Mouse (Mus musculus): ENCODE measurements at regions not wholly inside any gene's neighbourhood (a gene's known extent, or its start where the extent isn't known, plus 50 kb on each side); places are given as distances from the start of the nearest gene placed in this dataset.

GRCm38 (mm10) chr4:9031634-9032033 lies 792.8 kb upstream of the Car8 start:
- no peak for DNase-seq

- DNase-seq: no peak
Measured at GRCm38 (mm10) chr4:9028946-9029345, 790.1 kb upstream of the Car8 start.

- peak; percentile 58 to 68 for DNase-seq
Measured at GRCm38 (mm10) chr4:9028475-9028874, 789.6 kb upstream of the Car8 start.

DNA sequence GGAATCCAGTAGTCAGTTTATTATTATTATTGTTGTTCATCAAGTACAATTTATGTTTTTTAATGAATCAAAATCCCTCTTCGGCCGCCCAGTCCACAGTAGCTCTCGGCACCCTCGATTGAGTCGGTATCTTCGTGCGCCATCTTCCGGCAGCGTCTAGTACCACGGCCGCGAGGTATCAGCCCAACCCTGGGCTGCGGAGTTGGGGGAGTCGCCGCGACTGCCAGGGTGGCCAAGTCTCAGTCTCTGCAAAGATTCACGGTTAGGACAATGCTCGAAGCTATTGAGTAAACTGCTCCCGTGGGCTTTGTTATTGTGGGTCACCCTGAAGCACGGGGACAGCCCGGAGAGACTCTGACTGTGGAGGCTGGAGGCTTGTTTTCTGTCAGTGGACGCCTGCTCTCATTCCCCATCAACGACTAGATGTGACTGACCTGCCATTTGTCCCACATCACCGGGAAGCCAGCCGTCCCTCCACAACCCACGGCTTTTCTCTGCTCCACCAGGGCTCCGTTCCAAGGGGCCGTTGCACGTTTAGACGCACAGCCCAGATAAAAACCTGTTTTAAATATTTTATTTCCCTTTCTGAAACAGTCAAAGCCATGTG lies 789.1 kb upstream of the Car8 start:
- peak; percentile 97 to 98 for DNase-seq

DNA sequence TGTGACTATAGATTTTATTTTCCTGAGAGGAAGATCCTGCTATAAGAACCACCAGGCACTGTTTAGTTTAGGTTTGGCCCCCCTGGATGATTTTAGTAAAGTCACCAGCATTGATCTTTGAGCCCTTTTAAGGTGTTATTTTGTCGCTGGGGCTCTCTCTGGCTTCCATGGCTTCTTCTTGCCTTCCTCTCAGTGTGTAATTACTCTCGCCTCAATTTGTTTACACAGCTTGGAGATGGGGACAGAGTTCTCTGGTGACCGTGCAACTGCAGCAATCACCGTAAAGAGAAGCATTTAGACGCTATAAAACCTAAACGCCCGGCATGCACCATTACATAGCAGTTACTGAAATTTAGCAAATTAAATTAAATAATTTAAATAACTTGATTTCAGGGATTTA lies 788.5 kb upstream of the Car8 start:
- DNase-seq: peak; percentile 40 to 52

DNA sequence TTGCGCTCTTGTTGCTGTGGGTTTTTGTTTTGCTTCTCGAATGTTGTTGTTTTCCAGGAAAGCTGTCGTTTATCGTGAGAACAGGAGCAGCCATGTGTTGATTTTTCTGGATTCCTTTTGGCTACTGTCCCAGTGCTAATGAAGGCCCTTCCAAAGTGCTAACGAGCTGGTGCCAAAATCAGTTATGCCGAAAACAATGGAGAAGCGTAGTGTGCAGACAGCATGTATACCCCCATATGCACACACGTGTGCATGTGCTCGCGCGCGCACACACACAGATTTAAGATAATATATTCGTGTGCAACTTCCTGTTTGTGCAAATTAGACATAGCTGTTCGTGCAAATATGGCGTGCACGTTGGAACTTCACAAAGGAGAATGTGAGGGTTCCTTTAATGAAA lies 788.0 kb upstream of the Car8 start:
- peak; percentile 61 to 63 for DNase-seq

DNA sequence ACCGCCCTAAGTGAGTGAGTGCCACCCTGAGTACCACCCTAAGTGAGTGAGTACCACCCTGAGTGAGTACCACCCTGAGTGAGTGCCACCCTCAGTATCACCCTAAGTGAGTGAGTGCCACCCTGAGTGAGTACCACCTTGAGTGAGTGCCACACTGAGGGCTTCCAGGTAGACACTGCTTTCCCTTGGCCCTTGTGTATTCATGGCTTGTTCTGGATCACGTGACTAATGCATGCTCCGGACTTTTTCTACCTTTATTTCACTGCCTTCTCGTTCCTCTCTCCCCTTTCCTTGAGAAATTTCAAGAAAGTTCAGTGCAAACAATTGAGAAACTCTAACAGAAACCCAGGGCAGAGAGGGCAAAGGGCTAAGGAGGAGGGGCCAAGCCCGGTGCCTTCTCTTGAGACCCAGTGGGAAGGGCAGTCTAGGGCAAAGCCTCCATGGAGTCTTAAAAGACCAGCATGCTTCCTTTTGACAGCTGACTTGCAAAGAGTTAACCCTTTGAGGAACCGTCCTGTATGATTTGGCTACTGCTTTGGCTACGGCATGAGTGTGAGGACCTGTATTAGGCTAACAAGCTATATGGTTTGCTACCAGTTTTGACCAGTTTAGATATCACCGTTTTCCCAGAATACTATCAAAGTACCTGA lies 787.1 kb upstream of the Car8 start:
- peak in 1 of 2 experiments; percentile 33 for DNase-seq

- peak; percentile 52 to 58 for DNase-seq
Measured at GRCm38 (mm10) chr4:9024216-9024925, 785.5 kb upstream of the Car8 start.

DNA sequence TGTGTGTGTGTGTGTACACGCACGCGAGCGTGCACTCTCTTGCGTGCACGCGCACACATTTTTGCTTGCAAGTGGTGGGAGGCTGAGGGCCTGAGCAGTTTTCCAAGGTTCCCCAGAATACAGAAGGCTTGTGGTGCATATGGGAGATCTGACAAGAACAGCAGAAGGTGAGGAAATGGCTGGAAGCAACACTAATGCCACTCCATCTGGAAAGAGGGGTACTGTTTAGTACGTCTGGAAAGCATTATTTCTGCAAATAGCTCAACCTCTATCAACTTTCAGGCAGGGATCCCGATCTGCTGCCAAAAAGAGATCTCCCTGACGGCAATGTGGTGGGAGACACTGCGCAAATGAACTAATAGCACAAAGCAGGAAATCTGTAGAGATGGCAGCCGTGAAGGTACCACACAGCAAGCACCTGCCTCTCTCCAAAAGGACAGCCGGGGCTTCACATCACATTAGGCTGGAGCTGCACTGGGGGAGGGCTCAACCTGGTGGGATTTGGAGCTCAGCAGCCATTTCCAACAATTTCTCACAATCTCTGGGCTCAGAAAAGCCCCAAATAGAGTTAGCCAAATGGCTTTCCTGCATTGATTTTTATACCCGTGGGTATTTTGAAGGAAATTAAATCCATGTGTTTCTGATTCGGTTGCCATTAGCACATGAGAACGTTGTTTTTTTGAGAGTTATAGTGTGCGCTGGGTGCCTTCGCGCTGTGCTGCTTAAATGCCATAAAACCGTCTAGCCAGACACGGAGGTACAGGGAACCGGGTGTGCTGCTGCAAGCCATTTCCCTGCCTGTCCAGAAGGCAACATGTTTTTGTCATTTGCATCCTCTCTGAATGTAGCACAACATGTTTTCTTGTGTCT lies 780.6 kb upstream of the Car8 start:
- DNase-seq: peak; percentile 78

DNA sequence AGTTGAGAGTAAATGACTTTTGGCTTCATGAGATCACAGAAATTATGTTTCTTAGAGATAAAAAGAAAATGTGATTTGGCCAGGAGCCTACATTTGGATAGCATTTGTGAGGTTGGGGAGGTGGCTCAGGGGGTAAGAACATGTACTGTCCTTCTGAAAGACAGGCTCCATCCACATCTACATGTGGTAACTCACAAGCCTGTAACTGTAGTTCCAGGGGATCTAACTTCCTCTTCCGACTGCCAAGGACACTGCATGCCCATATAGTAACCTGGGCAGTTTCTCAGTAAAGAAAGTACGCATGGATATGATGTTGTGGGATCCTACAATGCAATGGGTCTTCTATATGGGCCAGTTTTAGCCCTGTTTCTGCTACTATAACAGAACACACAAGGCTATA lies 779.4 kb upstream of the Car8 start:
- no peak for DNase-seq

DNA sequence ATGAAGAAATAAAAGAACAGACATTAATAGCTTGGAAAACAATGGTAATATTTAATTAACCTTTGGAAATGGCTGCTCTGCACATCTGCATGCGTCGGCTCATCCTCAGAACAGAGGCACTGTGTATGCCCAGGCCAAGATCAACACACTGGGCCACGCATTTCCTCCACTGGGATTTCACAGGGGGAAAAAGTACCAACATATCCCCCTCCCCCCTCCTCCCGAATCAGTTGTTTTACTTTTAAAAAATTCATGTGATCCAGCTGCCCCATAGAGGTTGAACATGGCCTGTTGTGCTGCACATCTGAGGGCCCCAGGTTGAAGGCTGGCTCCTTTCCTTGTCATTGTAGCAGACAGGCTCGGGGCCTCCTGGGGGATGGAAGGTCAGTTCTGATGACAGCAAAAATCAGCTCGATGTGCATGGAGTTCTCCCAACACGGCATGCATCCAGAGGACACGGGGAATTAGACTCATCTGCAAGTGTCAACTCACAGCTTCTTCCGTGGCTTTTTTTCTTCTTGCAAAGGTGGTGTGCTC lies 777.7 kb upstream of the Car8 start:
- DNase-seq: peak; percentile 29 to 33

DNA sequence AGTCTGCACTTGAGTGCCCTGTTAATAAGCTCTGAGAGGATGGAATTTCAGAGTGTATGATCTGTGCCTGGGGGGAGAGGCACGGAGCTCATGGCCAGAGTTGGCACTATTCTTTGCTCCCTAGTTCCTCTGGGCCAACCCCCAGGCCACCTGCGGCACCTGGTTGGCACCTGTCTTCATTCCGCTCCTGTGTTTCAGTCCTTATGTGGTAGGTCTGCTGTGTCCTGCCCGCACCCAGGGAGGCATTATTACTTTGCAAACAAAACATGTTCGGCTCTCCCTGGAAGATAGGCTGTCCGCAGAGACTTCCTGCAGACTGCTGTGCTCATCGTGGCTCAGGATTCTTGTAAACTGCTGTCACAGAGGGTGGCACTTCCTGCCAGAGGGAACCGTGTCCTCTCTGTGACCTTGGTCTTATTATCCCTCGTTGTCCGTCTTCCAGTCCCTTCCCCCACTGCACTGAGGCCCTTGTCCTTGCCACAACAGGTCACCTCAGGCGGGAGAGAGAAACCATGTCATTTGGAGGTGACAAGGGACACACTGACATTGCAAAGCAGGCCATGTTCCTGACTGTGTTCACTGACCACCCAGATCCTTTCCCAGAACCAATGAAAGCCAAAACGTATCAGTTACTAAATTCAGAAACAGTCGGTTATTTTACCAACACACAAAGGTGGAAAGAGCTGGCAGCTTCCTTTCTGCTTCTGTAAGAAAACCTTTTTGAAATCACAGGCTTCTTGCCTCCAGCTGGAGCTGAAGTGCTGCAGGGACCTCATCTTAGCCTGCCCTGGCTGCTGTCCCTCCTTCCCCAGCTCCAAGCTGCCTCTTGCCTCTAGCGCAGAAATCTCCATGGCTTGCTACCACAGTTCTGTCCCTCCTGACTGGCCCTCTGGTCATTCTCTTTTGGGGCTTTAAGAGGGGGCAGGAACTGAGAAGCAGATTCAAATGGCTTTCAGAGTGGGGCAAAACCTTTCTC lies 777.0 kb upstream of the Car8 start:
- peak; percentile 84 to 86 for DNase-seq

DNA sequence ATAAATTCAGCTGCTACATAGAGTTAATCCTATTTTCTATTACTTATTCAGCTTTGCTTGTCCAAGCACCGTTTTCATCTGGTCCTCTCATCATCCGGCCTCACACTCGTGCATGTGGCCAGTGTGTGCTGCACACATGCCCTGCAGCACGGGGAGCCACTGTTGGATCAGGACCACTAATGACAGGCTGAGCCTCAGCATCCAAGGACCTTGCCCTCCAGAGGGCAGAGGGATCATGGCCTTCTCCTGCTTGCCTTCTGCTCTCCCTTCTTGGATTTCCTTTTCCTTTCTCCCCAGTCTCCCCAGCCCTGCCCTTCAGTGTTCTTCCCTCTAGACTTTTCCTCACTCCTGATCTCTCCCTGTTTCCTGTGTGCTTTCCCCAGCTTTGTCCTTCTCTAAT lies 776.1 kb upstream of the Car8 start:
- DNase-seq: peak; percentile 44 to 56

DNA sequence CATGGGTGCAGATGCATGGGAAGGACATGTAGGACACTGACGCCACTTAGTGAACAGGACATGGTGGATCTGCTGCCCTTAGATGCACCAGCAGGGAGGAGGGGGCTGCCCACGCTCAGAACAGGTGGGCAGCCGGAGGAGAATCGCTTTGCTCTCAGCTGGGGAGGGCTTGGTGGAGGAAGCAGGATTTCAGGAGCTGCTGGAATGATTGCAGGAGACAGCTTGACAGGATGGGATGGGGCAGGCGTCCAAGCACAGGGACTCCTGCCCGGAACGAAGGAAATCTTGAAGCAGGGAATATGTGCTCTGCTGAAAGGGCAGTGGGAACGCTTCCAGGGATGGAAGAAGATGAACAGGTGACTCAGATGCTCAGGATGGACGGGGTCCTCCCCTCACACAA lies 773.9 kb upstream of the Car8 start:
- peak; percentile 96 to 98 for DNase-seq

DNA sequence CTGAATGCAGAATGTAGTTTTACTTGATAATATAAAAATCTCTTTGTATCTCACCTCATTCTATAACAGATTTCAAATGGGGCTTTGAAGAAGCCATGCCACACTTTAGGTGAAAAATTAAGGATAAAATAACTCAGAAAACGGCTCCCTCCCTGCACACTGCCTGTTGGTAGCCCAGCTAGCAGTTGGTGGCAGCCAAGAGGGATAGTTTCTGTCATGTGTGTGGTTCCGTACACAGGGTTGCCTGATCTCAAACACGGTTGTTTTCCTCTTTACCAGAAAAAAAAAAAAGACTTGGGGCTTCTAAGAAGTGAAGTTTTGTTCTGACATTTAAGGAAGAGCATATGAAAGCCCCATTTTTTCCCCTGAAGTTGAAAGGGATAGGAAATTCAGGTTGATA lies 773.1 kb upstream of the Car8 start:
- peak; percentile 48 to 52 for DNase-seq

DNA sequence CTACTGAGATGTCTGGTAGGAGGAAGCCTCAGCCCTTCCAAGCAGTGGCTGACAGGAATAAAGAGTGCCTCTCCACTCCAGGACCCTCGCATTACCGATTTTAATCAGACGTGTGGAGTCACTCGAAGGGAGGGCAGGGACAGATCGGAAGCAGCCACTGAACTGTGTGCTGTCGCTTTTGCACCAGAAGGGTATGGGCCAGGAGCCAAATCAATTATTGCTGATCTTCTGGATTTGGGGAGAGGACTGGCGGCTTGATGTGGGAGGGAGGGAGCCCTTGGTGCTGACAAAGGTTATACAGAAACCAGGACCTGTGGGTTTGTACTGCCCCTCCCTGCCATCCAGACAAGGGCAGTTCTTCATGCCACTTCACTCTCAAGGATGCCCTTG lies 772.3 kb upstream of the Car8 start:
- peak; percentile 69 to 72 for DNase-seq

DNA sequence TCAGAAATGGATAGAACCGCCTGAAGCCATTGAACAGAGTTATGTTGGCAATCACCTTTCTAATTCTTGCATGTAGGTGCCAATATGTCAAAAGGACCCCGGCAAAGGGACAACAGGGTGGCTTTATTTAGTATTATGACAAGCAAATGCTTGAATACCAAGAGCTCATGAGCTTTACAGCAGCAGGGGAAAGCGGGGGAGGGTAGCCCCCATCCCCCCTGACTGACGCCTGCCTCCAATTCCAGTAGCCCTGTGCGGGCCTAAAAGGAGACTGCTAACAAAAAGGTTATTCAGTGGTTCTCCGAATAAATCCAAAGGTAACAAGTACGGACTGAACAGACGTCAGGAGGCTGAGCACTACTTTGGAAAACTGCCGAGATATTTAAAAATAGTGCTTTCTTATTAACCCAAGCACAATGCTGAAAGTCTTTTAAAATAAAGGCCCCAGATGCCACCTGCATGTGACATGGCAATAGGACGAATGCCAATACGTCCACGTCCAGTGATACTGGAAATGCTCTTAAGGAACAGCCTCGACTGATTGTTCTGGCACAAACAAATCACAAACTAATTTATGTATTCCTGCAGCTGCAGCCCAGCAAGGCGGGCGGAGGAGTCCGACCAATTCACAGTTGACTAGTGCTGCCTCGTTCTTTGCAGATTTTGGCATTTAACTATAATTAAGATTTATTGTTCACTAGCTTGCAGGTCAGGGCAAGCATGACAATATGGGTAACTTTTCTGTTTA lies 771.7 kb upstream of the Car8 start:
- peak; percentile 51 to 57 for DNase-seq

- DNase-seq: peak; percentile 31 to 39
Measured at GRCm38 (mm10) chr4:9009656-9010055, 770.8 kb upstream of the Car8 start.

DNA sequence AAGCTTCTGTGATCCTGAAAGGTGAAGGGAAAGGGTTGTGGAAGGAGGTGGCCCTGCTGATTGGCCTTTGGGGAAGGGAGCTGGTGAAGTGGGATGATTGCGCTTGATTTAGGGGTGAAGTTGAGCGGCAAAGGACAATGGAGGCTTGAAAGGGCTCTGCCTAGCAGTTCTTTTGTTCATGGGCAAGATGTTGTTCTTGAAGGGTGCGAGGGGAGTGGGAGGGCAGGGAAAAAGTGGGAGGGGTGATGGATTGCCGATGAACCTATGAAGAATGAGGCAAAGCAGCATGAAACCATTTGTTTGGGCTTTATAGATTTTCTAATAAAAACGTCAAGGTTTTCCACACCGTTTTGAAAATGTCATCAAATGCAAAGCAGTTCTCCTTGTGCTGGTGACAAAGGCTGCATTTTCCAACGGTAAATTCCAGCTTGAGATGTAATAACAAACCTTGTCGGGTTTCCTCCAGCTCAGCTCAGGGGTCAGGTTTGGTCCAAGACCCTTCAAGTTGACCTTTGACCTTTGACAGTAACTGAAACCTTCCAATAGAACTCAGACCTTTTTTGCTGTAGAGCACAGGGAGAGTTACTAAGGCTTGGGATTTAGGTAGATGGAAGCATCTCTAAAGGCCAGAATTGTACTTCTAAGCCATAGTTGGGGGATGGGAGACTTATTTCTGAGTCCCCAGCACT lies 767.2 kb upstream of the Car8 start:
- no peak for DNase-seq

DNA sequence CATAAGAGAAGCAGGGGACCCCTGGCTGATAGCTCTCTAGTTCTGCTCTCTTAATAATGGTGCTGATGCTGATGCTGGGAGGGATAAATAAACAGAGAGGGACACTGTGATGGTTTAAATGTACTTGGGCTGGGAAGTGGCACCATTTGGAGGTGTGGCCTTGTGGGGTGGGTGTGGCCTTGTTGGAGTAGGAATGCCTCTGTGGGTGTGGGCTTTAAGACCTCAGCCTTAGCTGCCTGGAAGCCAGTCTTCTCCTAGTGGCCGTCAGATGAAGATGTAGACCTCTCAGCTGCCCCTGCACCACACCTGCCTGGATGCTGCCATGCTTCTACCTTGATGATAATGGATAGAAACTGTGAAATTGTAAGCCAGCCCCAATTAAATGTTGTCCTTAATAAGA lies 765.0 kb upstream of the Car8 start:
- no peak for DNase-seq
